Comparison of ENCODE assay signal across 8 mouse cellular contexts in genomic region chr6:24586885-24587284, GRCm38 (mm10). TPM values are rescaled to one million over a fixed set of nuclear protein-coding genes. Genes with fewer than 3 reads are reported as not detected.
A peak's percentile ranks its signal among the peaks of the same experiment; 100 is the strongest.
DNase-seq lines count a peak whose midpoint lies in the region; ATAC-seq and TF ChIP-seq lines count a peak whose summit lies in the region.
"Had no signal": no experiment of that assay in that cellular context is flagged by ENCODE, and none has a peak within 500 bp of the region (broad histone marks: within the 10 kb centered on the region; RNA-seq: fewer than 3 reads in every experiment).

No protein-coding gene starts in this region.

- no peak overlapping the region for H3K4me2 ChIP-seq in intestine, embryonic 15.5 days (replicated peaks)
- no peak overlapping the region for H3K4me2 ChIP-seq in forebrain, embryonic 11.5 days (ENCODE audit: low read depth, low read length, severe bottlenecking)

- H3K4me1 ChIP-seq in intestine, embryonic 15.5 days (replicated peaks): no peaks in the 10 kb centered on the region
- no peaks in the 10 kb centered on the region for H3K4me1 ChIP-seq in forebrain, embryonic 11.5 days (replicated peaks; ENCODE audit: control insufficient read depth, insufficient read depth, low read length)

- intact Hi-C loops in left cerebral cortex, adult 2 months (cut with DNase I): no loop called here

- H3K27me3 ChIP-seq in intestine, embryonic 15.5 days (replicated peaks): no peaks in the 10 kb centered on the region
- H3K27me3 ChIP-seq in forebrain, embryonic 11.5 days (ENCODE audit: control insufficient read depth, insufficient read depth, low read length): no peaks in the 10 kb centered on the region

- no peak overlapping the region for H3K4me3 ChIP-seq in intestine, embryonic 15.5 days (replicated peaks)
- no peak overlapping the region for H3K4me3 ChIP-seq in forebrain, embryonic 11.5 days (ENCODE audit: low read depth, low read length)
- no peak overlapping the region for H3K4me3 ChIP-seq in left cerebral cortex, adult 2 months

- ATAC-seq in intestine, embryonic 15.5 days: peak; percentile 49
- no peak for ATAC-seq in forebrain, embryonic 11.5 days (replicated peaks; ENCODE audit: low FRiP score)

- H3K27ac ChIP-seq in intestine, embryonic 15.5 days: no peak overlapping the region
- no peak overlapping the region for H3K27ac ChIP-seq in forebrain, embryonic 11.5 days (ENCODE audit: low read depth, low read length)
- H3K27ac ChIP-seq in left cerebral cortex, adult 2 months: no peak overlapping the region

- 26% methylated on average over 3 of the region's 3 CpGs for WGBS in intestine, embryonic 15.5 days
- WGBS in forebrain, embryonic 11.5 days: 50% methylated on average over 3 of the region's 3 CpGs

- no peak for TF ChIP-seq CTCF in left cerebral cortex, adult 2 months (IDR thresholded peaks at IDR 0.05)

- DNase-seq in ovary, adult 18-20 months (ENCODE audit: low spot score): peak; percentile 60
- no peak for DNase-seq in ovary, postnatal 10 days (ENCODE audit: low spot score)
- peak; percentile 74 for DNase-seq in gastrocnemius, postnatal 25 days
- peak; percentile 14 for DNase-seq in ovary, postnatal 14 days (ENCODE audit: low spot score)
- no peak for DNase-seq in forebrain, embryonic 11.5 days (ENCODE audit: low spot score)
- no peak for DNase-seq in left cerebral cortex, adult 2 months (ENCODE audit: extremely low spot score in 1 of 2, low spot score in 2 of 2)

- H3K36me3 ChIP-seq in intestine, embryonic 15.5 days: no peaks in the 10 kb centered on the region
- H3K36me3 ChIP-seq in forebrain, embryonic 11.5 days (ENCODE audit: control insufficient read depth, insufficient read depth, low read length): no peaks in the 10 kb centered on the region

- no peaks in the 10 kb centered on the region for H3K9me3 ChIP-seq in intestine, embryonic 15.5 days
- no peaks in the 10 kb centered on the region for H3K9me3 ChIP-seq in forebrain, embryonic 11.5 days (ENCODE audit: control insufficient read depth, low read length)

- H3K9ac ChIP-seq in intestine, embryonic 15.5 days: no peak overlapping the region
- H3K9ac ChIP-seq in forebrain, embryonic 11.5 days (ENCODE audit: low read length): no peak overlapping the region

RNA-seq across cellular contexts. Expression of gene Lmod2, which starts 10.7 kb away (rescaled TPM):
- total RNA-seq in gastrocnemius, postnatal 25 days (2021): 100 to 1,000 TPM; 183 to 199 TPM
- polyA plus RNA-seq in intestine, embryonic 15.5 days (2015; fragmentation: Nextera tagmentation; extraction: Ambion mirVana): not detected in 2 replicates
- polyA plus RNA-seq in forebrain, embryonic 11.5 days (2014; fragmentation: Nextera tagmentation; extraction: Ambion mirVana): not detected in 2 replicates
- total RNA-seq in left cerebral cortex, adult 2 months (2021): not detected

RNA-seq across cellular contexts. Expression of gene Asb15, which starts 58.9 kb away (rescaled TPM):
- total RNA-seq in gastrocnemius, postnatal 25 days (2021): 10 to 100 TPM; 10.3 to 20.8 TPM
- polyA plus RNA-seq in intestine, embryonic 15.5 days (2015; fragmentation: Nextera tagmentation; extraction: Ambion mirVana): not detected in 2 replicates
- polyA plus RNA-seq in forebrain, embryonic 11.5 days (2014; fragmentation: Nextera tagmentation; extraction: Ambion mirVana): not detected in 2 replicates
- not detected for total RNA-seq in left cerebral cortex, adult 2 months (2021)
- polyA plus RNA-seq: neural tube, embryonic 11.5 days had no signal

RNA-seq across cellular contexts. Expression of gene Ndufa5, which starts 59.1 kb away (rescaled TPM):
- total RNA-seq in gastrocnemius, postnatal 25 days (2021): 100 to 1,000 TPM; 605 to 626 TPM
- 395 and 397 TPM in 2 replicates for polyA plus RNA-seq in intestine, embryonic 15.5 days (2015; fragmentation: Nextera tagmentation; extraction: Ambion mirVana)
- 203 and 232 TPM in 2 replicates for polyA plus RNA-seq in forebrain, embryonic 11.5 days (2014; fragmentation: Nextera tagmentation; extraction: Ambion mirVana)
- 100 to 1,000 TPM; 272 to 273 TPM for total RNA-seq in left cerebral cortex, adult 2 months (2021)

Comparison
In these comparisons a context has a peak if more than half of its experiments do, and no peak if none do; other contexts are left out.
1. DNase-seq: peak in ovary, adult 18-20 months (single experiment), gastrocnemius, postnatal 25 days (single experiment) and ovary, postnatal 14 days (single experiment); none in ovary, postnatal 10 days (single experiment), forebrain, embryonic 11.5 days (single experiment) and left cerebral cortex, adult 2 months (0 of 2).
2. RNA of gene Lmod2, which starts 10.7 kb away (total RNA-seq): 183 to 199 TPM in gastrocnemius, postnatal 25 days; not detected in left cerebral cortex, adult 2 months; every median in the first group is over 100 times any median in the second.
3. RNA of gene Asb15, which starts 58.9 kb away (total RNA-seq): 10.3 to 20.8 TPM in gastrocnemius, postnatal 25 days; not detected in left cerebral cortex, adult 2 months; every median in the first group is over 10 times any median in the second.